Mouse (Mus musculus): ENCODE data around the gene Mrm1. TPM values are rescaled to one million over a fixed set of nuclear protein-coding genes. Genes with fewer than 3 reads are reported as not detected.
A peak's percentile ranks its signal among the peaks of the same experiment; 100 is the strongest.
"Not testable (repeated sequence)": the region's sequence is repeated elsewhere in the genome, so short reads cannot be mapped to it uniquely, and the experiment has no call there.

The Mrm1 gene
- polyA plus RNA-seq, 1 experiment: 13.7 TPM

- H3K4me3 ChIP-seq (ENCODE audit: low read depth, low read length): no peak overlapping the region
- no peak overlapping the region for H3K27ac ChIP-seq (ENCODE audit: insufficient read depth, low read depth, low read length)
- H3K36me3 ChIP-seq (ENCODE audit: control insufficient read depth, insufficient read depth, low read length): peaks cover 58% of the 10 kb centered on the region
- H3K27me3 ChIP-seq (ENCODE audit: control insufficient read depth, insufficient read depth, low read length): no peaks in the 10 kb centered on the region
- 94% methylated on average over 15 of the region's 15 CpGs for WGBS
- H3K4me1 ChIP-seq (ENCODE audit: control insufficient read depth, insufficient read depth, insufficient read length, low read length): no peaks in the 10 kb centered on the region
- TF ChIP-seq POLR2A (IDR thresholded peaks at IDR 0.05; ENCODE audit: low read depth, low read length) (no peak), CTCF (IDR thresholded peaks at IDR 0.05; ENCODE audit: extremely low read depth, insufficient read length, insufficient replicate concordance, low read depth, low read length) (no peak)
Measured at GRCm38 (mm10) chr11:84846741-84847474, 27.6 kb upstream of the Mrm1 start.

GRCm38 (mm10) chr11:84839330-84839729 is 20.0 kb upstream of the Mrm1 start:
- H3K36me3 ChIP-seq (ENCODE audit: control insufficient read depth, insufficient read depth, low read length): peaks cover 62% of the 10 kb centered on the region

DNA sequence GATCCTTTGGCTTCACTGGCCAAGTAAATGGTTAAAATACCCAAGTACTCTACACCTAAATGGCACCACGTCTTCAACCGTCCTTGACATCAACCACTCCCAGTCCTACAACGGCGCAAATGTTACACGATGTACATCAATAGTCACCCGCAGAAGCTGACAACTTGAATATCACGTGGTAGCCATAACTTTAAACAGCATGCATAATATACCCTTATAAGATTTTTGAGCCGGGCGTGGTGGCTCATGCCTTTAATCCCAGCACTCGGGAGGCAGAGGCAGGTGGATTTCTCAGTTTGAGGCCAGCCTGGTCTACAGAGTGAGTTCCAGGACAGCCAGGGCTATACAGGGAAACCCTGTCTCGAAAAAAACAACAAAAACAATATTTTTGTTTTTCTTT is 10.2 kb upstream of the Mrm1 start:
- peaks cover 10% of the 10 kb centered on the region for H3K4me1 ChIP-seq (ENCODE audit: control insufficient read depth, insufficient read depth, insufficient read length, low read length)
- peaks cover 40% of the 10 kb centered on the region for H3K36me3 ChIP-seq (ENCODE audit: control insufficient read depth, insufficient read depth, low read length)
- H3K4me3 ChIP-seq (ENCODE audit: low read depth, low read length): peak overlapping the region; percentile 79; the same call in 1 of the 2 replicates
- not testable (repeated sequence) for H3K27me3 ChIP-seq (ENCODE audit: control insufficient read depth, insufficient read depth, low read length)
- peak overlapping the region; percentile 86 for H3K27ac ChIP-seq (ENCODE audit: insufficient read depth, low read depth, low read length)
- 36% methylated on average over 11 of the region's 11 CpGs for WGBS

More at GRCm38 (mm10) chr11:84839330-84839729, 20.0 kb upstream of the Mrm1 start:
- 96% methylated on average over 2 of the region's 2 CpGs for WGBS
- TF ChIP-seq POLR2A (IDR thresholded peaks at IDR 0.05; ENCODE audit: low read depth, low read length) (no peak), CTCF (IDR thresholded peaks at IDR 0.05; ENCODE audit: extremely low read depth, insufficient read length, insufficient replicate concordance, low read depth, low read length) (no peak)
- Histone ChIP-seq H3K4me3 (ENCODE audit: low read depth, low read length) (no peak overlapping the region), H3K27ac (ENCODE audit: insufficient read depth, low read depth, low read length) (no peak overlapping the region), H3K4me1 (ENCODE audit: control insufficient read depth, insufficient read depth, insufficient read length, low read length) (no peaks in the 10 kb centered on the region), H3K27me3 (ENCODE audit: control insufficient read depth, insufficient read depth, low read length) (no peaks in the 10 kb centered on the region)

DNA sequence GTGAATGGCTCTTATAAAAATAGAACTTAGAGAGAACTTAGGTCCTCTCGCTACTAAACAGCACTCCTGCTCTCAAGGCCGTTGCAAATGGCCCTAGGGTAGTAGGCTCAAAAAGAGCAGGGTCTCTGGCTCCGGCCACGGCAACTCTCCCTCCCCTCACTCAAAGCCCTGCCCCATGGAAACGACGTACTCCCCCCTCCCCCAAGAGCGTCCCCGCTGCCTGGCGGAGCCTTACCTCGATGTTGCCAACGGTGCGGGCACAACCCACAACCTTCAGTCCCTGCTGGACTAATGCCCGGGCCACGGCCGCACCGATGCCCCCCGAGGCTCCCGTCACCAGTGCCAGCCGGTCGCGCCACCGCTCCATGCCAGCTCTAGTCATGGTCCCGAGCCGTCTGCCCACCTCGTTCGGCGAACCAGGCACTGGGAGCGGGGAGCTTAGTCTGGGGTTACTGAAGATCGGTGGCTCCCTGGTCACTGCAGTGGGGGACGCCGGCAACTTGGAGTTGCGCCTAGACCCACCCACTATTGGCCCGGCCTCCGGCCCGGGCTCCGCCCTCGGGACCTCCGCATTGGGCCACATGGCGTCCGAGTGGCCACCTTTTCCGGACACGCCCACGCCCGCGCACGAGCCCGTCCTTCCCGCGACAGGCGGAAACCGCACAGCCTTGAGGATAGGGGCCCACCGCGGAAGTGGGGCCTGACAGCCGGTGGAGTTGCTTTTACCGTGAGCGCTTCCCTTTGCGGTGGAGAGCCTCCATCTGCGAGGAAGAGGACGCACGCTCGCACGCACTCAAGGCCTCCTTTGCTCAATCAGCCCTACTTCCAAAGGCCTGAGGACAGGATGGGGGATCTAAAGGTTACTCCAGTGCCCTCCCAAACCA is 9.4 kb upstream of the Mrm1 start, which contains the start of gene Dhrs11:
Dhrs11 (minus strand) TSS at position 479 of the 884 bp plus-strand sequence.
- H3K4me1 ChIP-seq (ENCODE audit: control insufficient read depth, insufficient read depth, insufficient read length, low read length): peaks cover 11% of the 10 kb centered on the region
- H3K36me3 ChIP-seq (ENCODE audit: control insufficient read depth, insufficient read depth, low read length): peaks cover 38% of the 10 kb centered on the region
- H3K27ac ChIP-seq (ENCODE audit: insufficient read depth, low read depth, low read length): peak within 1 kb of the TSS; percentile 90
- TF ChIP-seq CTCF (IDR thresholded peaks at IDR 0.05; ENCODE audit: extremely low read depth, insufficient read length, insufficient replicate concordance, low read depth, low read length): no peak
- peak; percentile 86 for TF ChIP-seq POLR2A (IDR thresholded peaks at IDR 0.05; ENCODE audit: low read depth, low read length)
- H3K4me3 ChIP-seq (ENCODE audit: low read depth, low read length): peak within 1 kb of the TSS; percentile 79
- H3K27me3 ChIP-seq (ENCODE audit: control insufficient read depth, insufficient read depth, low read length): no peaks in the 10 kb centered on the region
- WGBS: under 1% methylated on average over 62 of the region's 62 CpGs

GRCm38 (mm10) chr11:84827901-84828503 is 8.7 kb upstream of the Mrm1 start:
- WGBS: 25% methylated on average over 3 of the region's 3 CpGs
- H3K4me3 ChIP-seq (ENCODE audit: low read depth, low read length): peak overlapping the region; percentile 79
- H3K27ac ChIP-seq (ENCODE audit: insufficient read depth, low read depth, low read length): peak overlapping the region; percentile 90
- TF ChIP-seq CTCF (IDR thresholded peaks at IDR 0.05; ENCODE audit: extremely low read depth, insufficient read length, insufficient replicate concordance, low read depth, low read length) (no peak), POLR2A (IDR thresholded peaks at IDR 0.05; ENCODE audit: low read depth, low read length) (no peak)
- H3K27me3 ChIP-seq (ENCODE audit: control insufficient read depth, insufficient read depth, low read length): no peaks in the 10 kb centered on the region
- H3K4me1 ChIP-seq (ENCODE audit: control insufficient read depth, insufficient read depth, insufficient read length, low read length): peaks cover 17% of the 10 kb centered on the region
- peaks cover 37% of the 10 kb centered on the region for H3K36me3 ChIP-seq (ENCODE audit: control insufficient read depth, insufficient read depth, low read length)

DNA sequence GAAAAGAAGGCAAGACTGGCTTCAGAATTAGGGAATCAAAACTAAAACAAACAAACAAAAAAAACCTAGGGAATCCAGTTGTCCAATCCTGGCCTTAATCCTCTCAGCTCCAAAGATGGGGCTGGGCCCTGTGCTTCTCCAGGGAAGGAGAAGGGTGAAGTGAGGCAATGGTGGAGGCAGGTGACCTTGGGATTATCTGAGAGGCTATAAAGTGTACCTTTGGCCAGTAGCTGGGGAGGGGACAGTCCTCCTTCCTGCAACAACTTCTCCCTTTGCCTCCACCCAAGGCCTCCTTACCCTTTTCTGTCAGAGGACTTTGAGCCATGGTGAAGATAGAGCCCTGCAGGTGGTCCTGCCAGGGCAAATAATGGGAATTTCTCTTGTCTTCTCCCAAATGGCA is 8.2 kb upstream of the Mrm1 start:
- Histone ChIP-seq H3K27me3 (ENCODE audit: control insufficient read depth, insufficient read depth, low read length) (no peaks in the 10 kb centered on the region), H3K4me1 (ENCODE audit: control insufficient read depth, insufficient read depth, insufficient read length, low read length) (peaks cover 22% of the 10 kb centered on the region), H3K4me3 (ENCODE audit: low read depth, low read length) (peak overlapping the region; percentile 17; the same call in 1 of the 2 replicates), H3K36me3 (ENCODE audit: control insufficient read depth, insufficient read depth, low read length) (peaks cover 38% of the 10 kb centered on the region), H3K27ac (ENCODE audit: insufficient read depth, low read depth, low read length) (peak overlapping the region; percentile 90)
- peak; percentile 53; the same call in 1 of the 2 replicates for TF ChIP-seq POLR2A (IDR thresholded peaks at IDR 0.05; ENCODE audit: low read depth, low read length)
- TF ChIP-seq CTCF (IDR thresholded peaks at IDR 0.05; ENCODE audit: extremely low read depth, insufficient read length, insufficient replicate concordance, low read depth, low read length): no peak
